Mouse (Mus musculus): Measurements from ENCODE around the gene Zp1.
A peak's percentile ranks its signal among the peaks of the same experiment; 100 is the strongest.

The Zp1 gene

GRCm38 (mm10) chr19:10924220-10924619 lies 3.8 kb upstream of the Zp1 start:
- no peak for ATAC-seq (ENCODE audit: low TSS enrichment)

GRCm38 (mm10) chr19:10921058-10921457 lies 626 bp upstream of the Zp1 start:
- no peak for ATAC-seq (ENCODE audit: low TSS enrichment)

- ATAC-seq (ENCODE audit: low TSS enrichment), result no peak
Observed at GRCm38 (mm10) chr19:10918321-10918991, 2.0 kb downstream of the Zp1 start.

- ATAC-seq (ENCODE audit: low TSS enrichment), result no peak
Observed at GRCm38 (mm10) chr19:10916506-10916905, 3.9 kb downstream of the Zp1 start.

- no peak for ATAC-seq (ENCODE audit: low TSS enrichment)
Observed at GRCm38 (mm10) chr19:10914870-10915269, 5.6 kb downstream of the Zp1 start.

- ATAC-seq (ENCODE audit: low TSS enrichment), result no peak
Observed at GRCm38 (mm10) chr19:10914291-10914690, 6.1 kb downstream of the Zp1 start.

GRCm38 (mm10) chr19:10909087-10909721 lies 11.2 kb downstream of the Zp1 start:
- no peak for ATAC-seq (ENCODE audit: low TSS enrichment)

- ATAC-seq (ENCODE audit: low TSS enrichment), result peak; percentile 42; the same call in 1 of the 2 replicates
Observed at GRCm38 (mm10) chr19:10907891-10908290, 12.5 kb downstream of the Zp1 start.

- no peak for ATAC-seq (ENCODE audit: low TSS enrichment)
Observed at GRCm38 (mm10) chr19:10905728-10906000, 14.8 kb downstream of the Zp1 start.

- peak; percentile 83 for ATAC-seq (ENCODE audit: low TSS enrichment)
Observed at GRCm38 (mm10) chr19:10904927-10905727, 15.3 kb downstream of the Zp1 start.

GRCm38 (mm10) chr19:10904512-10904911 lies 15.9 kb downstream of the Zp1 start:
- no peak for ATAC-seq (ENCODE audit: low TSS enrichment)

- no peak for ATAC-seq (ENCODE audit: low TSS enrichment)
Observed at GRCm38 (mm10) chr19:10901046-10901445, 19.4 kb downstream of the Zp1 start.

- ATAC-seq (ENCODE audit: low TSS enrichment), result no peak
Observed at GRCm38 (mm10) chr19:10900315-10900714, 20.1 kb downstream of the Zp1 start.

- ATAC-seq (ENCODE audit: low TSS enrichment), result no peak
Observed at GRCm38 (mm10) chr19:10897491-10897890, 22.9 kb downstream of the Zp1 start.

GRCm38 (mm10) chr19:10896849-10897248 lies 23.6 kb downstream of the Zp1 start:
- ATAC-seq (ENCODE audit: low TSS enrichment), result no peak

- ATAC-seq (ENCODE audit: low TSS enrichment), result no peak
Observed at GRCm38 (mm10) chr19:10895708-10896107, 24.7 kb downstream of the Zp1 start.

- ATAC-seq (ENCODE audit: low TSS enrichment), result peak; percentile 95
Observed at GRCm38 (mm10) chr19:10895016-10895528, 25.4 kb downstream of the Zp1 start, which contains the start of gene Prpf19. Prpf19 (plus strand) TSS chr19:10895231.

- no peak for ATAC-seq (ENCODE audit: low TSS enrichment)
Observed at GRCm38 (mm10) chr19:10892201-10892600, 28.2 kb downstream of the Zp1 start.

- peak; percentile 87 for ATAC-seq (ENCODE audit: low TSS enrichment)
Observed at GRCm38 (mm10) chr19:10881426-10882154, 38.8 kb downstream of the Zp1 start, which contains the start of gene Tmem109. Tmem109 (minus strand) TSS chr19:10882001.

GRCm38 (mm10) chr19:10880975-10881425 lies 39.4 kb downstream of the Zp1 start:
- peak; percentile 5; the same call in 1 of the 2 replicates for ATAC-seq (ENCODE audit: low TSS enrichment)

- ATAC-seq (ENCODE audit: low TSS enrichment), result no peak
Observed at GRCm38 (mm10) chr19:10880085-10880974, 40.1 kb downstream of the Zp1 start.

Measured in frontal cortex, adult (tissue).